Mouse (Mus musculus) thymus, adult 2 months (tissue): ENCODE results near the gene Bmp10. TPM values are rescaled to one million over a fixed set of nuclear protein-coding genes. Genes with fewer than 3 reads are reported as not detected.

Experiments used
- DNase-seq: peaks from one replicate; pipeline ENCODE4 v3.0.0; 2021
- H3K27ac ChIP-seq: fragments of 200-500 bp; 2 replicates; pipeline ENCODE4 v1.5.1; 2012; ENCODE audit warnings: low read length, control low read depth; ENCODE audit not compliant: control insufficient read depth, insufficient read depth
- H3K27me3 ChIP-seq: fragments of 200-500 bp; 2 replicates; pipeline ENCODE4 v1.6.1; 2012; ENCODE audit warnings: mild to moderate bottlenecking, low read length, moderate library complexity, mixed read lengths; ENCODE audit not compliant: control insufficient read depth, insufficient read depth
- H3K36me3 ChIP-seq: fragments of 200-500 bp; 2 replicates; pipeline ENCODE4 v1.6.1; 2012; ENCODE audit warnings: mild to moderate bottlenecking, low read length, moderate library complexity; ENCODE audit not compliant: control insufficient read depth, insufficient read depth
- H3K4me1 ChIP-seq: fragments of 200-500 bp; replicated peaks from 2 replicates; pipeline ENCODE4 v1.6.1; 2012; ENCODE audit warnings: low read length; ENCODE audit not compliant: control insufficient read depth, insufficient read depth
- H3K4me3 ChIP-seq: fragments of 200-500 bp; 2 replicates; pipeline ENCODE4 v1.5.1; 2012; ENCODE audit warnings: mild to moderate bottlenecking, low read length, control low read depth, moderate library complexity; ENCODE audit not compliant: control insufficient read depth, insufficient read depth
- CTCF ChIP-seq: fragments of 200-500 bp; IDR thresholded peaks from 2 replicates; pipeline ENCODE4 v1.5.1; 2012; ENCODE audit warnings: mild to moderate bottlenecking, control low read depth, low read length, moderate library complexity, borderline replicate concordance; ENCODE audit not compliant: control insufficient read depth, poor library complexity, insufficient read depth; ENCODE audit errors: extremely low read depth
- POLR2A ChIP-seq: fragments of 200-500 bp; IDR thresholded peaks from 2 replicates; pipeline ENCODE4 v1.6.1; 2012; ENCODE audit warnings: mild to moderate bottlenecking, low read length, control low read depth, moderate library complexity; ENCODE audit not compliant: control insufficient read depth, poor library complexity, insufficient read depth; ENCODE audit errors: extremely low read depth
- WGBS: fragments of 180-500 bp; shearing (Covaris S2); methylation state at CpG from one replicate; pipeline ENCODE4 v1.1.7; 2018; 5-methylcytosine and 5-hydroxymethylcytosine counted together
- polyA plus RNA-seq: library from polyadenylated mRNA; depleted of rRNA; stranded (reverse); fragments of >200 nt; gene quantifications from 2 replicates; pipeline ENCODE4 v1.2.3, GENCODE M21; 2012; rRNA removed

Gene Bmp10
- polyA plus RNA-seq, 1 experiment: 4.8 TPM

DNA sequence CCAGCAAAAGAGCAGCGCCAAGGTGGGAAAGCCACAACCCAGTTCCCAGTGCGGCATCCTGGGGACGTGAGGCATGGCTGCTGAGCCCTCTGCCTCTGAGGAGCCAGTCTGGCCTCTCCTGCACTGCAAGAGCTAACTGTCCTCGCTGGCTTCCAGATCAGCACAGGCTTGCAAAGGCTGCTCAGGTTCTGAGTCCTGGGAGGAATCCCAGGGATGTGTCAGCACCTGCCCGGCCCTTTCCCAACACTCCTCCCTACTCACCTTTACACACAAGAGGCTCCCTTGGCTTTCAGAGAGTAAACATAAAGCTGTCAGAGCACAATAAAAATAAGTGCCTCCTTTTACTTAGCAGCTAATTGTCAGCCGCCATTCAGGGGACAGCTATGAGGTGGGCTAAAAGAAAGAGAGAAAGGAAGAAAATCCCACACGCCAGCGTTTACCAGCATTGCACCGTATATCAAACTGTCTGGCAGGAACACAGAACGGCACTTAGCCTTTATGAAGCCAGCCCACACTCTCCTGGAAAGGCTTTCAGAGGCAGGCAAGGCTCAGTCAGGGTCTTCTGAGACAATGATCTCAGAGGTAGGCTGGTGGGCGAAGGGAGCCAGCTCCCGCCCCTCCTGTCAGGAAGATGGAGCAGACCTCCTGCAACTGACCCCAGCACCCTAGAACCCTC is 54.6 kb downstream of the Bmp10 start:
- Histone ChIP-seq H3K4me1 (no peaks in the 10 kb centered on the region), H3K4me3 (no peak overlapping the region), H3K36me3 (peaks cover 18% of the 10 kb centered on the region), H3K27ac (no peak overlapping the region), H3K27me3 (no peaks in the 10 kb centered on the region)
- DNase-seq: no peak
- 96% methylated on average over 12 of the region's 12 CpGs for WGBS
- TF ChIP-seq CTCF: no peak
- no peak for TF ChIP-seq POLR2A

GRCm38 (mm10) chr6:87483900-87484289 is 55.1 kb downstream of the Bmp10 start:
- 91% methylated on average over 3 of the region's 3 CpGs for WGBS
- Histone ChIP-seq H3K4me3 (no peak overlapping the region), H3K4me1 (no peaks in the 10 kb centered on the region), H3K36me3 (peaks cover 18% of the 10 kb centered on the region), H3K27me3 (no peaks in the 10 kb centered on the region), H3K27ac (no peak overlapping the region)
- TF ChIP-seq CTCF (no peak), POLR2A (no peak)
- DNase-seq: no peak

- Histone ChIP-seq H3K36me3 (peaks cover 18% of the 10 kb centered on the region), H3K27me3 (no peaks in the 10 kb centered on the region), H3K4me1 (no peaks in the 10 kb centered on the region), H3K4me3 (no peak overlapping the region), H3K27ac (no peak overlapping the region)
- WGBS: 95% methylated on average over 5 of the region's 5 CpGs
- no peak for TF ChIP-seq POLR2A
- DNase-seq: no peak
Measured at GRCm38 (mm10) chr6:87484806-87485205, 56.0 kb downstream of the Bmp10 start.

Other genes starting within 250 kb of the Bmp10 start
- 3.7 and 4.0 TPM in 2 replicates for gene Antxr1, start 93.2 kb upstream of the Bmp10 start, polyA plus RNA-seq
- gene Gkn1, start 78.1 kb upstream of the Bmp10 start, polyA plus RNA-seq: 0.52 and 0.75 TPM in 2 replicates
- gene Gkn2, start 55.6 kb upstream of the Bmp10 start, polyA plus RNA-seq: 0.40 TPM in 1 of 2 replicates, not detected in the other
- 0.69 and 0.96 TPM in 2 replicates for gene Gkn3, start 40.1 kb upstream of the Bmp10 start, polyA plus RNA-seq
- 17.2 TPM in 2 replicates for gene Arhgap25, start 104.3 kb downstream of the Bmp10 start, polyA plus RNA-seq
- gene Prokr1, start 161.7 kb downstream of the Bmp10 start, polyA plus RNA-seq: 0.20 and 0.26 TPM in 2 replicates
- 6.8 and 6.9 TPM in 2 replicates for gene Aplf, start 243.2 kb downstream of the Bmp10 start, polyA plus RNA-seq